Mouse (Mus musculus) layer of hippocampus, postnatal 36 days (tissue): Measurements from ENCODE around the gene Ifit3. TPM values are rescaled to one million over a fixed set of nuclear protein-coding genes. Genes with fewer than 3 reads are reported as not detected.
"Not testable (repeated sequence)": the region's sequence is repeated elsewhere in the genome, so short reads cannot be mapped to it uniquely, and the experiment has no call there.

Experiments used
- DNase-seq, 2 experiments: peaks; one replicate each; pipeline ENCODE4 v3.0.0; 2022
- total RNA-seq, 2 experiments: library from RNA; stranded (reverse); gene quantifications; 2 replicates each; pipeline ENCODE4 v1.2.3; 2021

The Ifit3 gene
- total RNA-seq, 2 experiments from 2014 or later, result 1.7 to 2.3 TPM

- DNase-seq, result no peak
These were observed 5.6 kb downstream of the Ifit3 start for GRCm38 (mm10) chr19:34588959-34589358.

- DNase-seq, result no peak
These were observed 10.1 kb downstream of the Ifit3 start for GRCm38 (mm10) chr19:34593456-34593855.

GRCm38 (mm10) chr19:34594523-34594922 lies 11.2 kb downstream of the Ifit3 start:
- DNase-seq, result not testable (repeated sequence)

DNA sequence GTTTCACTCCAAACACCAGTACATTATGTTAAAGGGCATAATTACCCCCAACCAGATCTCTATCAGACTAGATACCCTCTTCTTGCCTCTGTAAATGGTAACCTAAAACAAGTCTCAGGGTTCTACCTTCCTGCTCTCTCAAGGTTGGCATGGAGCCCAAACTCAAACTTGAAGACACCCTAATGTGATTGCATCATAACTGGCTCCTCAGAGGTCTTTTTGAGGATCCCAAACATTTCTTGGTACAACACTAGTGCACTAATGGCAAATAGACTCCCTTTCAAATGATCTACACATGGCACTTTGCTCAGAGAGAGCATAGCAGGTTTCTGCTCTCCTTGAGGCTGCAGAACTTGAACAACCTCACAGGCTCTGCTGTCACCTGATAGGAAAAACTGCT lies 13.5 kb downstream of the Ifit3 start:
- DNase-seq, result no peak

GRCm38 (mm10) chr19:34598341-34598740 lies 15.0 kb downstream of the Ifit3 start:
- peak; percentile 34 to 45 for DNase-seq

DNA sequence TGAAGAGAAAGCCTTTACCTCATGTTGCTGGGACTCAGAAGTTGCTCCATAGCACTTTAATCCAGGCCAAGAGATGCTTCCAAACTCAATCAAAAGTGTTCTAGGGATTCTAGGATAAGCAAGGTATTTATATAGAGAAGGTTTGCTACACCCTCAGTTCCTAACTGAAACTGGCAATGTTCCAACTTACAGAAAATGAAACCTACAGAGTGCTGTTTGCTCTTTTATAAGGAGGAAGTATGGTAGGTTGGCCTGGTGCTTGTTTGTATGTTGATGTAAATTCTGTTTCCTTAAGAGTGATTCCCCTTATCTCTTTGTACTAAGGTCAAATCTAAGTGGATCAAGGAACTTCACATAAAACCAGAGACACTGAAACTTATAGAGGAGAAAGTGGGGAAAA lies 15.9 kb downstream of the Ifit3 start:
- DNase-seq, result not testable (repeated sequence)

- not testable (repeated sequence) for DNase-seq
These were observed 18.6 kb downstream of the Ifit3 start, which contains the start of gene Ifit1bl1 for GRCm38 (mm10) chr19:34601888-34602287. Gene Ifit1bl1, minus strand, starts transcription at chr19:34601956.

DNA sequence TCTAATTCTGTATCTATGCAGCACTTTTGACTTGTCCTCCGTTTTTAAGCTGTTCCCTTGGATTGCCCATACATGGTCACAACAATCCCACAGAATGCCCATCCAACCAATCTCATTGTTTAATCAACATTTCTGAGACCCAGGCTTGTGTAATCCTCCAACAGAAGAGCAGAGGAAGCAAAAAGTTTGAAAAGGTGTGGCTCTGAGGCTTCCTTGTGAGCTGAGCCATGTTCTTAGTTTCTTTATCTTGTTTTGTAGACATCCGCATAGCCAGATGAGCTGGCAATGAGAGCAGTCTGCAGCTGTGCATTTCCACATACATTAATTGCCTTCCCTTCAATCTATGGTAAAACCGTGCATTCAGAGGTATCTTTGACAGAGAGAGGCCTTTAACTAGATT lies 22.1 kb downstream of the Ifit3 start:
- no peak for DNase-seq

- not testable (repeated sequence) for DNase-seq
These were observed 24.1 kb downstream of the Ifit3 start, which contains the start of gene Ifit3b for GRCm38 (mm10) chr19:34607237-34608051. Gene Ifit3b, plus strand, starts transcription at chr19:34607970.

GRCm38 (mm10) chr19:34610118-34610517 lies 26.8 kb downstream of the Ifit3 start:
- not testable (repeated sequence) for DNase-seq

DNA sequence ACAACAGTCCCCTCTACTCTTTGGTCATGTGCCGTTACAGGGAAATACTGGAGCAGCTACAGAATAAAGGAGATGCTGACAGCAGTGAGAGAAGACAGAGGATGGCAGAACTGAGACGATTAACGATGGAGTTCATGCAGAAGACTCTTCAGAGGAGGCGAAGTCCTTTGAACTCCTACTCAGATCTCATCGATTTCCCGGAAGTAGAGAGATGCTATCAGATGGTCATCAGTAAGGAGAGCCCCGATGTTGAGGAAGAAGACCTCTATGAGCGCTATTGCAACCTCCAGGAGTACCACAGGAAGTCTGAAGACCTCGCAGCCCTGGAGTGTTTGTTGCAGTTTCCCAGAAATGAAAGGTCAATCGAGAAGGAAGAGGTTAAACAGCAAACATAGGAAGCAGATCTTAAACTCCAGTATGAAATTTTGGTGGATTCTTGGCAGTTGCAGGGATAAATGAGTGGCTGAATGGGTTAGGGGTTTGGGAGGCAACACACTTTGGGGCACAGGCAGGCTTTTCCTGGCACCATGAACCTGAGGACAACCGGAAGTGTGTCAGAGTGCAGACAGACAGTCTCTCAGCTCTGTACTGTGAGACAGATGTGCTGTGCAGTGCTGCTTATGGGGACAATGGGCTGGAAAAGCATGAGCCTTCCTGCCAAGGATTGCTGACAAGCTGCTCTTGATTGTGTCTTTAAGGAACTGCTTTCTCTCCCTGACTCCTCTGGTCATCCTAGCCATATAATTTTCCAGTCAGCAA lies 29.1 kb downstream of the Ifit3 start:
- not testable (repeated sequence) for DNase-seq

GRCm38 (mm10) chr19:34620871-34621270 lies 37.5 kb downstream of the Ifit3 start:
- DNase-seq, result no peak

DNA sequence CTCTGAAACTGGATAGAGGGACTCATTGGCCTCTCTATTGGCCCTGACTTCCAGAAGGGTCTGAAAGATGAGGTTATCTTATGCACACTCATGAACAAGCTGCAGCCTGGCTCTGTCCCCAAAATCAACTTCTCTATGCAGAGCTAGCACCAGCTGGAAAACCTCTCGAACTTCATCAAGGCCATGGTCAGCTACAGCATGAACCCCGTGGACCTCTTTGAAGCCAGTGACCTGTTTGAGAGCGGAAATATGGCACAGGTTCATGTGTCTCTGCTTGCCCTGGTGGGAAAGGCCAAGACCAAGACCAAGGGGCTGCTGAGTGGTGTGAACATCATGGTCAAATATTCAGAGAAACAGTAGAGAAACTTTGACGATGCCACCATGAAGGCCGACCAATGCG lies 40.5 kb downstream of the Ifit3 start:
- no peak for DNase-seq

- DNase-seq, result no peak
These were observed 41.3 kb downstream of the Ifit3 start for GRCm38 (mm10) chr19:34624663-34625062.

DNA sequence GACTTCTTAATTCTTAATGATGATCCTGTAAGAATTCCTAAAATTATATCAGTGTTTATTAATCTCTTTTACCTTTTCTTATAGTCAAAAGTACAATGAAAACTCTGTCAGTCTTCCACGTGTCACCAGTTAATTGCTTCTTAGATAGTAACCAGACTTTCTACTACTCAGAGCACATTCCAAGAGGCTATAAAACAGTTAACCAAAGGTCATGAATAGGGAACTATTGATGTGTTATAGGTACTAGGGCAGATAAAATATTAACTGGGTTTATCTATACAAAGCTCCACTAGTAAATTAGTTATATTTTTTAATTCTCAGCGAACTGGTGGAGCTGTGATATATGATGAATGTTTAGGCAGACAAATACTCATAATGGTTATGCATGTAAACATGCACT lies 44.2 kb downstream of the Ifit3 start:
- no peak for DNase-seq

GRCm38 (mm10) chr19:34631487-34631886 lies 48.2 kb downstream of the Ifit3 start:
- no peak for DNase-seq

GRCm38 (mm10) chr19:34633484-34633883 lies 50.2 kb downstream of the Ifit3 start:
- no peak for DNase-seq

DNA sequence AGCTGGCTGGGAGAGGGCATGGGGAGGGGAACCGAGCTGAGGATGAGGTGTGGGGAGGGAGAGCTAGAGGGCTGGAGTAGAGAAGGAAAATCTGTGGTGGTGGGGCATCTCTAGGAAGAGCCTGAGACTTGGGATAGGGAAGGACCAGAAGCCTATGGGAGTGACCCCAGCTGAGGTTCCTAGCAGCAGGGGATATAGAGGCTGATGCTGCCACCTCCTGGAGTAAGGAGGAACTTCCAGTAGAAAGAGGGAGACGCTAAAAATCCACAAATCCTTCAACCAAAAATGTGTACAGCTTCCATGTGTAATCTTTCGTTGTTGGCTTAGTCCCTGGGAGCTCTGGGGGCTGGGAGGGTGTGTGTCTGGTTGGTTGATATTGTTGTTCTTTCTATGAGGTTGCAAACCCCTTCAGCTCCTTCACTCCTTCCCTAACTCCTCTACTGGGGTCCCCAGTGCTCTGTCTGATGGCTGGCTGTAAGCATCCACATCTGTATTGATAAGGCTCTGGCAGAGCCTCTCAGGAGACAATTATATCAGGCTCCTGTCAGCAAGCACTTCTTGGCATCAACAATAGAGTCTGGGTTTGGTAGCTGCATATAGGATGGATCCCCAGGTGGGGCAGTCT lies 53.7 kb downstream of the Ifit3 start:
- DNase-seq, result peak; percentile 24 to 50

Other genes with a start within 250 kb of the Ifit3 start
- 1 to 10 TPM in 1 of 2 experiments, under 1 TPM in 1; 0.50 to 1.2 TPM for gene Ch25h, start 108.4 kb upstream of the Ifit3 start, total RNA-seq
- 10 to 100 TPM; 20.2 to 20.5 TPM for gene Lipa, start 56.1 kb upstream of the Ifit3 start, total RNA-seq
- 1 to 10 TPM; 3.9 to 5.4 TPM for gene Ifit2, start 32.8 kb upstream of the Ifit3 start, total RNA-seq
- 1 to 10 TPM; 1.3 TPM for gene Ifit1bl1, start 18.4 kb downstream of the Ifit3 start, total RNA-seq
- gene Ifit3b, start 24.4 kb downstream of the Ifit3 start, total RNA-seq, result 1 to 10 TPM; 1.1 to 1.4 TPM
- gene Ifit1bl2, start 57.2 kb downstream of the Ifit3 start, total RNA-seq, result under 1 TPM; 0.40 to 0.46 TPM
- gene Ifit1, start 57.3 kb downstream of the Ifit3 start, total RNA-seq, result under 1 TPM; 0.38 to 0.80 TPM
- gene Slc16a12, start 163.8 kb downstream of the Ifit3 start, total RNA-seq, result 1 to 10 TPM in 1 of 2 experiments, under 1 TPM in 1; 0.97 to 1.4 TPM